Mouse (Mus musculus) stomach, postnatal 0 days (tissue): Measurements from ENCODE around the gene Card10. TPM values are rescaled to one million over a fixed set of nuclear protein-coding genes. Genes with fewer than 3 reads are reported as not detected.

Experiments used
- ATAC-seq: fragments of 200-750 bp; cut with Nextera tagmentation; 2 replicates; pipeline ENCODE4 v1.8.0; 2017; ENCODE audit not compliant: low FRiP score, low TSS enrichment
- DNase-seq: peaks from one replicate; pipeline ENCODE4 v3.0.0-alpha.2; 2016; ENCODE audit warnings: low spot score
- H3K27ac ChIP-seq: fragments of 300-500 bp; sonication (generic); replicated peaks from 2 replicates; pipeline ENCODE4 v1.5.1; 2014; ENCODE audit warnings: mild to moderate bottlenecking, control low read depth
- H3K27me3 ChIP-seq: fragments of 300-500 bp; sonication (generic); 2 replicates; pipeline ENCODE4 v1.6.1; 2014; ENCODE audit warnings: low read length; ENCODE audit not compliant: control insufficient read depth, insufficient read depth
- H3K36me3 ChIP-seq: fragments of 300-500 bp; sonication (generic); 2 replicates; pipeline ENCODE4 v1.6.1; 2014; ENCODE audit warnings: low read length, mixed read lengths; ENCODE audit not compliant: control insufficient read depth, insufficient read depth
- H3K4me1 ChIP-seq: fragments of 300-500 bp; sonication (generic); replicated peaks from 2 replicates; pipeline ENCODE4 v1.6.1; 2014; ENCODE audit warnings: antibody characterized with exemption; ENCODE audit not compliant: control insufficient read depth, insufficient read depth
- H3K4me2 ChIP-seq: fragments of 300-500 bp; sonication (generic); replicated peaks from 2 replicates; pipeline ENCODE4 v1.6.1; 2014; ENCODE audit warnings: low read depth, mild to moderate bottlenecking, control low read depth, moderate library complexity
- H3K4me3 ChIP-seq: fragments of 300-500 bp; sonication (generic); 2 replicates; pipeline ENCODE4 v1.5.1; 2014; ENCODE audit warnings: low read depth, low read length, control low read depth
- H3K9ac ChIP-seq: fragments of 300-500 bp; sonication (generic); 2 replicates; pipeline ENCODE4 v1.6.1; 2014; ENCODE audit warnings: mild to moderate bottlenecking, low read length, control low read depth, mixed read lengths
- H3K9me3 ChIP-seq: fragments of 300-500 bp; sonication (generic); 2 replicates; pipeline ENCODE4 v1.6.1; 2016; ENCODE audit warnings: low read length; ENCODE audit not compliant: control insufficient read depth
- CTCF ChIP-seq: IDR thresholded peaks from 2 replicates; pipeline ENCODE4 v1.5.1; 2016; ENCODE audit warnings: antibody characterized with exemption, low read depth, mild to moderate bottlenecking, moderate library complexity
- EP300 ChIP-seq: optimal IDR thresholded peaks from 2 replicates; pipeline ENCODE3; 2016; ENCODE audit warnings: antibody characterized with exemption
- WGBS: fragments of 180-500 bp; shearing (Covaris S2); extraction: QIAGEN DNeasy Blood & Tissue Kit; methylation state at CpG from one replicate; pipeline ENCODE4 v1.1.7; 2014; 5-methylcytosine and 5-hydroxymethylcytosine counted together
- polyA plus RNA-seq: library from polyadenylated mRNA; unstranded; fragments of >200 nt; fragmentation: Nextera tagmentation; extraction: Ambion mirVana; gene quantifications from 2 replicates; pipeline ENCODE4 v1.2.1, GENCODE M21; 2015

Card10 gene
- polyA plus RNA-seq, 1 experiment from 2014 or later: 2.4 TPM

- no peak for TF ChIP-seq CTCF
- no peak for TF ChIP-seq EP300
- ATAC-seq: peak; percentile 17; the same call in 1 of the 2 replicates
- DNase-seq: no peak
- Histone ChIP-seq H3K9ac (no peak overlapping the region), H3K4me3 (no peak overlapping the region), H3K9me3 (no peaks in the 10 kb centered on the region), H3K4me2 (no peak overlapping the region), H3K36me3 (0 out of 2 replicates have a peak, but pooled peaks cover 2% of the 10 kb centered on the region), H3K4me1 (no peaks in the 10 kb centered on the region), H3K27ac (0 out of 2 replicates have a peak overlapping the region, but pooled peaks have one; percentile 8), H3K27me3 (no peaks in the 10 kb centered on the region)
- 38% methylated on average over 25 of the region's 25 CpGs for WGBS
These were observed 6.4 kb downstream of the Card10 start for GRCm38 (mm10) chr15:78796196-78797059.

- no peak for ATAC-seq
These were observed 11.9 kb downstream of the Card10 start for GRCm38 (mm10) chr15:78790990-78791389.

GRCm38 (mm10) chr15:78790451-78790850 is 12.4 kb downstream of the Card10 start:
- no peak for DNase-seq
- H3K27ac ChIP-seq: 0 out of 2 replicates have a peak overlapping the region, but pooled peaks have one; percentile 35
- ATAC-seq: peak; percentile 16; the same call in 1 of the 2 replicates
- no peaks in the 10 kb centered on the region for H3K27me3 ChIP-seq
- H3K4me3 ChIP-seq: no peak overlapping the region
- 0 out of 2 replicates have a peak, but pooled peaks cover 8% of the 10 kb centered on the region for H3K4me1 ChIP-seq
- TF ChIP-seq EP300: no peak
- WGBS: 36% methylated on average over 4 of the region's 4 CpGs
- no peak overlapping the region for H3K9ac ChIP-seq
- H3K36me3 ChIP-seq: no peaks in the 10 kb centered on the region
- no peak overlapping the region for H3K4me2 ChIP-seq
- no peaks in the 10 kb centered on the region for H3K9me3 ChIP-seq

More at GRCm38 (mm10) chr15:78790990-78791389, 11.9 kb downstream of the Card10 start:
- H3K9ac ChIP-seq: no peak overlapping the region
- 0 out of 2 replicates have a peak, but pooled peaks cover 8% of the 10 kb centered on the region for H3K4me1 ChIP-seq
- DNase-seq: no peak
- no peak for TF ChIP-seq EP300
- H3K9me3 ChIP-seq: no peaks in the 10 kb centered on the region
- H3K27ac ChIP-seq: 0 out of 2 replicates have a peak overlapping the region, but pooled peaks have one; percentile 35
- 82% methylated on average over 12 of the region's 12 CpGs for WGBS
- H3K36me3 ChIP-seq: no peaks in the 10 kb centered on the region
- no peak overlapping the region for H3K4me2 ChIP-seq
- no peaks in the 10 kb centered on the region for H3K27me3 ChIP-seq
- H3K4me3 ChIP-seq: no peak overlapping the region

GRCm38 (mm10) chr15:78789721-78790323 is 13.0 kb downstream of the Card10 start:
- no peaks in the 10 kb centered on the region for H3K27me3 ChIP-seq
- H3K9ac ChIP-seq: no peak overlapping the region
- TF ChIP-seq CTCF (no peak), EP300 (no peak)
- 0 out of 2 replicates have a peak, but pooled peaks cover 8% of the 10 kb centered on the region for H3K4me1 ChIP-seq
- H3K4me3 ChIP-seq: no peak overlapping the region
- no peak overlapping the region for H3K4me2 ChIP-seq
- DNase-seq: no peak
- no peaks in the 10 kb centered on the region for H3K9me3 ChIP-seq
- no peaks in the 10 kb centered on the region; the same call in 1 of the 2 replicates for H3K36me3 ChIP-seq
- WGBS: 86% methylated on average over 13 of the region's 13 CpGs
- no peak for ATAC-seq
- H3K27ac ChIP-seq: no peak overlapping the region

GRCm38 (mm10) chr15:78788042-78788441 is 14.8 kb downstream of the Card10 start:
- Histone ChIP-seq H3K9ac (no peak overlapping the region), H3K4me2 (no peak overlapping the region), H3K27ac (0 out of 2 replicates have a peak overlapping the region, but pooled peaks have one; percentile 61), H3K27me3 (no peaks in the 10 kb centered on the region), H3K9me3 (no peaks in the 10 kb centered on the region), H3K4me1 (0 out of 2 replicates have a peak, but pooled peaks cover 8% of the 10 kb centered on the region), H3K36me3 (no peaks in the 10 kb centered on the region; the same call in 1 of the 2 replicates), H3K4me3 (no peak overlapping the region)
- TF ChIP-seq EP300 (no peak), CTCF (no peak)
- ATAC-seq (no peak), DNase-seq (no peak)
- WGBS: 72% methylated on average over 3 of the region's 3 CpGs
